Comparison of ENCODE assay signal across 10 mouse cellular contexts in genomic region chr16:18380495-18381063, GRCm38 (mm10). TPM values are rescaled to one million over a fixed set of nuclear protein-coding genes. Genes with fewer than 3 reads are reported as not detected.
A peak's percentile ranks its signal among the peaks of the same experiment; 100 is the strongest.
DNase-seq lines count a peak whose midpoint lies in the region; ATAC-seq and TF ChIP-seq lines count a peak whose summit lies in the region.
"Had no signal": no experiment of that assay in that cellular context is flagged by ENCODE, and none has a peak within 500 bp of the region (broad histone marks: within the 10 kb centered on the region; RNA-seq: fewer than 3 reads in every experiment).

No protein-coding gene starts in this region.

- DNase-seq in layer of hippocampus, adult 2 months (ENCODE audit: low spot score in 2 of 2) = no peak
- DNase-seq in layer of hippocampus, postnatal 14 days (ENCODE audit: low spot score in 2 of 2) = no peak
- peak; percentile 86 for DNase-seq in forebrain, embryonic 10.5 days (ENCODE audit: extremely low spot score, low spot score)
- DNase-seq in limb, embryonic 10.5 days (ENCODE audit: low spot score) = no peak
- DNase-seq in gastrocnemius, postnatal 14 days = no peak
- no peak for DNase-seq in spleen, adult 18-20 months
- no peak for DNase-seq in thymus, postnatal 14 days
- DNase-seq: kidney, postnatal 14 days; thymus, adult 18-20 months had no signal

- H3K4me2 ChIP-seq in neural tube, embryonic 13.5 days = no peak overlapping the region

- no peaks in the 10 kb centered on the region for H3K27me3 ChIP-seq in forebrain, embryonic 10.5 days (ENCODE audit: poor library complexity, severe bottlenecking)
- H3K27me3 ChIP-seq in limb, embryonic 10.5 days (ENCODE audit: low read depth, poor library complexity, severe bottlenecking) = no peaks in the 10 kb centered on the region
- no peaks in the 10 kb centered on the region for H3K27me3 ChIP-seq in neural tube, embryonic 13.5 days

- H3K9me3 ChIP-seq in forebrain, embryonic 10.5 days = no peaks in the 10 kb centered on the region
- no peaks in the 10 kb centered on the region for H3K9me3 ChIP-seq in limb, embryonic 10.5 days (replicated peaks)
- H3K9me3 ChIP-seq in neural tube, embryonic 13.5 days = no peaks in the 10 kb centered on the region

- intact Hi-C loops in gastrocnemius, postnatal 14 days (cut with DNase I; ENCODE audit: low total_unique reads) = no loop called here

- H3K4me3 ChIP-seq in layer of hippocampus, adult 2 months = no peak overlapping the region
- peak overlapping the region; percentile 22; the same call in 1 of the 2 replicates for H3K4me3 ChIP-seq in forebrain, embryonic 10.5 days
- no peak overlapping the region for H3K4me3 ChIP-seq in limb, embryonic 10.5 days
- no peak overlapping the region for H3K4me3 ChIP-seq in neural tube, embryonic 13.5 days

- WGBS in forebrain, embryonic 10.5 days = 15% methylated on average over 6 of the region's 6 CpGs
- WGBS in limb, embryonic 10.5 days = 48% methylated on average over 6 of the region's 6 CpGs
- 11% methylated on average over 6 of the region's 6 CpGs for WGBS in neural tube, embryonic 13.5 days

- 0 out of 2 replicates have a peak overlapping the region, but pooled peaks have one; percentile 6 for H3K9ac ChIP-seq in neural tube, embryonic 13.5 days

- H3K36me3 ChIP-seq in forebrain, embryonic 10.5 days (replicated peaks) = no peaks in the 10 kb centered on the region
- H3K36me3 ChIP-seq in limb, embryonic 10.5 days = no peaks in the 10 kb centered on the region
- H3K36me3 ChIP-seq in neural tube, embryonic 13.5 days = no peaks in the 10 kb centered on the region

- no peak for TF ChIP-seq CTCF in layer of hippocampus, adult 2 months (conservative IDR thresholded peaks at IDR 0.05)

- ATAC-seq in neural tube, embryonic 13.5 days (ENCODE audit: low read depth) = peak; percentile 68

- peak overlapping the region; percentile 36; the same call in 1 of the 2 replicates for H3K27ac ChIP-seq in layer of hippocampus, adult 2 months
- H3K27ac ChIP-seq in forebrain, embryonic 10.5 days = peak overlapping the region; percentile 91
- peak overlapping the region; percentile 50 for H3K27ac ChIP-seq in limb, embryonic 10.5 days
- peak overlapping the region; percentile 91 for H3K27ac ChIP-seq in neural tube, embryonic 13.5 days (replicated peaks)

- H3K4me1 ChIP-seq in forebrain, embryonic 10.5 days = peaks cover 89% of the 10 kb centered on the region
- peaks cover 65% of the 10 kb centered on the region for H3K4me1 ChIP-seq in limb, embryonic 10.5 days
- H3K4me1 ChIP-seq in neural tube, embryonic 13.5 days (replicated peaks) = peaks cover 86% of the 10 kb centered on the region

RNA-seq across cellular contexts. Expression of gene Arvcf, which starts 32.6 kb away (rescaled TPM):
- total RNA-seq in layer of hippocampus, adult 2 months (2021) = 10 to 100 TPM; 40.4 to 41.4 TPM
- total RNA-seq in layer of hippocampus, postnatal 14 days (2021) = 10 to 100 TPM; 43.3 to 46.4 TPM
- 116 TPM in 2 replicates for polyA plus RNA-seq in forebrain, embryonic 10.5 days (2016; fragmentation: Nextera tagmentation; extraction: Ambion mirVana)
- polyA plus RNA-seq in limb, embryonic 10.5 days (2016; fragmentation: Nextera tagmentation; extraction: Ambion mirVana) = 44.8 and 56.1 TPM in 2 replicates
- polyA plus RNA-seq in neural tube, embryonic 13.5 days (2015; fragmentation: Nextera tagmentation; extraction: Ambion mirVana) = 85.2 and 93.6 TPM in 2 replicates
- 10 to 100 TPM; 12.5 to 19.8 TPM for total RNA-seq in gastrocnemius, postnatal 14 days (2021)

RNA-seq across cellular contexts. Expression of gene Tango2, which starts 32.7 kb away (rescaled TPM):
- 100 to 1,000 TPM; 128 to 130 TPM for total RNA-seq in layer of hippocampus, adult 2 months (2021)
- total RNA-seq in layer of hippocampus, postnatal 14 days (2021) = 100 to 1,000 TPM; 106 to 114 TPM
- 35.7 and 37.1 TPM in 2 replicates for polyA plus RNA-seq in forebrain, embryonic 10.5 days (2016; fragmentation: Nextera tagmentation; extraction: Ambion mirVana)
- polyA plus RNA-seq in limb, embryonic 10.5 days (2016; fragmentation: Nextera tagmentation; extraction: Ambion mirVana) = 20.2 and 23.7 TPM in 2 replicates
- polyA plus RNA-seq in neural tube, embryonic 13.5 days (2015; fragmentation: Nextera tagmentation; extraction: Ambion mirVana) = 74.0 and 79.5 TPM in 2 replicates
- 10 to 100 TPM; 12.1 to 22.7 TPM for total RNA-seq in gastrocnemius, postnatal 14 days (2021)

RNA-seq across cellular contexts. Expression of gene Txnrd2, which starts 45.6 kb away (rescaled TPM):
- total RNA-seq in layer of hippocampus, adult 2 months (2021) = 10 to 100 TPM; 19.7 to 21.4 TPM
- 10 to 100 TPM; 19.5 to 22.1 TPM for total RNA-seq in layer of hippocampus, postnatal 14 days (2021)
- polyA plus RNA-seq in forebrain, embryonic 10.5 days (2016; fragmentation: Nextera tagmentation; extraction: Ambion mirVana) = 31.6 and 35.1 TPM in 2 replicates
- 29.6 and 32.2 TPM in 2 replicates for polyA plus RNA-seq in limb, embryonic 10.5 days (2016; fragmentation: Nextera tagmentation; extraction: Ambion mirVana)
- 20.3 and 22.8 TPM in 2 replicates for polyA plus RNA-seq in neural tube, embryonic 13.5 days (2015; fragmentation: Nextera tagmentation; extraction: Ambion mirVana)
- total RNA-seq in gastrocnemius, postnatal 14 days (2021) = 10 to 100 TPM; 13.4 to 14.4 TPM

RNA-seq across cellular contexts. Expression of gene Comt, which starts 46.1 kb away (rescaled TPM):
- total RNA-seq in layer of hippocampus, adult 2 months (2021) = 10 to 100 TPM; 74.6 to 75.1 TPM
- 10 to 100 TPM; 57.1 to 66.8 TPM for total RNA-seq in layer of hippocampus, postnatal 14 days (2021)
- 58.1 and 60.1 TPM in 2 replicates for polyA plus RNA-seq in forebrain, embryonic 10.5 days (2016; fragmentation: Nextera tagmentation; extraction: Ambion mirVana)
- 54.7 and 61.1 TPM in 2 replicates for polyA plus RNA-seq in limb, embryonic 10.5 days (2016; fragmentation: Nextera tagmentation; extraction: Ambion mirVana)
- polyA plus RNA-seq in neural tube, embryonic 13.5 days (2015; fragmentation: Nextera tagmentation; extraction: Ambion mirVana) = 86.4 and 93.2 TPM in 2 replicates
- 10 to 100 TPM; 40.7 to 43.1 TPM for total RNA-seq in gastrocnemius, postnatal 14 days (2021)

Comparison
In these comparisons a context has a peak if more than half of its experiments do, and no peak if none do; other contexts are left out.
1. H3K27ac ChIP-seq: peak in every context shown above with its lines; median percentile 91 in forebrain, embryonic 10.5 days; 91 in neural tube, embryonic 13.5 days; 50 in limb, embryonic 10.5 days; 36 in layer of hippocampus, adult 2 months.
2. RNA of gene Tango2, which starts 32.7 kb away (total RNA-seq): 128 to 130 TPM in layer of hippocampus, adult 2 months and 106 to 114 TPM in layer of hippocampus, postnatal 14 days; 12.1 to 22.7 TPM in gastrocnemius, postnatal 14 days; every median in the first group is over 4 times any median in the second.